Mouse (Mus musculus) limb, embryonic 15.5 days (tissue): Measurements from ENCODE around the gene Iqgap1. TPM values are rescaled to one million over a fixed set of nuclear protein-coding genes. Genes with fewer than 3 reads are reported as not detected.
A peak's percentile ranks its signal among the peaks of the same experiment; 100 is the strongest.

Experiments
- ATAC-seq: fragments of 200-750 bp; cut with Nextera tagmentation; 2 replicates; pipeline ENCODE4 v1.8.0; 2017; ENCODE audit warnings: low read depth, moderate TSS enrichment; ENCODE audit not compliant: insufficient number of reproducible peaks, low FRiP score, low TSS enrichment
- H3K27ac ChIP-seq: fragments of 300-500 bp; sonication (generic); 2 replicates; pipeline ENCODE4 v1.5.1; 2015; ENCODE audit warnings: moderate library complexity, mild to moderate bottlenecking, inconsistent platforms
- H3K27me3 ChIP-seq: fragments of 300-500 bp; sonication (generic); 2 replicates; pipeline ENCODE4 v1.6.1; 2015; ENCODE audit warnings: inconsistent platforms
- H3K36me3 ChIP-seq: fragments of 300-500 bp; sonication (generic); 2 replicates; pipeline ENCODE4 v1.6.1; 2015; ENCODE audit warnings: inconsistent platforms
- H3K4me1 ChIP-seq: fragments of 300-500 bp; sonication (generic); 2 replicates; pipeline ENCODE4 v1.6.1; 2015; ENCODE audit warnings: inconsistent platforms
- H3K4me2 ChIP-seq: fragments of 300-500 bp; sonication (generic); 2 replicates; pipeline ENCODE4 v1.6.1; 2015; ENCODE audit warnings: mild to moderate bottlenecking, inconsistent platforms
- H3K4me3 ChIP-seq: fragments of 300-500 bp; sonication (generic); 2 replicates; pipeline ENCODE4 v1.5.1; 2015; ENCODE audit warnings: mild to moderate bottlenecking, inconsistent platforms
- H3K9ac ChIP-seq: fragments of 300-500 bp; sonication (generic); 2 replicates; pipeline ENCODE4 v1.6.1; 2015; ENCODE audit warnings: inconsistent platforms
- H3K9me3 ChIP-seq: fragments of 300-500 bp; sonication (generic); 2 replicates; pipeline ENCODE4 v1.6.1; 2016; ENCODE audit warnings: inconsistent platforms
- WGBS: fragments of 180-500 bp; shearing (Covaris S2); methylation state at CpG from one replicate; pipeline ENCODE4 v1.1.7; 2015; 5-methylcytosine and 5-hydroxymethylcytosine counted together
- polyA plus RNA-seq: library from polyadenylated mRNA; unstranded; fragments of >200 nt; fragmentation: Nextera tagmentation; extraction: Ambion mirVana; gene quantifications from 2 replicates; pipeline ENCODE4 v1.2.1, GENCODE M21; 2015

Gene Iqgap1
- 98.9 and 103 TPM in 2 replicates for polyA plus RNA-seq

DNA sequence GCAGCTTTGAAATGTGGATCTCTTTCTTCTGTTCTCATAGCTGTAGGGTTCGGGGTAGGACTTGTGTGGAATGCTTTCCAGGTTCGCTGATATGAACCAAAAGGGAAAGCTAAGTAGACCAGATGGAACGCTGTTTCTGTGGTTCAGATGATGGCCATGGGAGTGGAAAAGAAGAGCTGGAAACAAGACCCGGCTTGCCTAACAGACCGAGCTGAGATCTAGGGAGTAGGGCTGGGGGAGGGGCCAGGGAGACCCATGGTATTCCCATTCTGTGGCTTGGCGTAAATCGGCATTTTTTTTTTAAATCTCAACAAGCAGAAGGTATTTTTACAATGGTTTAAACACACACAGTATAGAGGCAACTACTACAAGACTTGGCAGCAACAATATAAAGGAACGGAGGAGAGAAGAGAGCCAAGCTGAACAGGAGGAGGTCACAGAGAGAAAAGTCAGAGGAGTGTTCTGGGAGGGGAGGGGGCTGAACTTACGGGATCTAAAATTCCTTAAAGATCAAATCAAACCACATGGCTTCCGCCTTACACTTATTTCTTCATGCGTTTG lies at the start of gene Iqgap1:
Gene Iqgap1 (minus strand): TSS at position 132 of the 561 bp plus-strand sequence.
- WGBS: 28% methylated on average over 11 of the region's 11 CpGs
- Histone ChIP-seq H3K4me2 (peak within 1 kb of the TSS; percentile 10; the same call in 1 of the 2 replicates), H3K27ac (peak within 1 kb of the TSS; percentile 81), H3K4me3 (no peak within 1 kb of the TSS), H3K4me1 (peaks cover 21% of the 10 kb centered on the region), H3K9ac (no peak within 1 kb of the TSS), H3K36me3 (no peaks in the 10 kb centered on the region), H3K27me3 (no peaks in the 10 kb centered on the region), H3K9me3 (no peaks in the 10 kb centered on the region)
- ATAC-seq: peak; percentile 74

DNA sequence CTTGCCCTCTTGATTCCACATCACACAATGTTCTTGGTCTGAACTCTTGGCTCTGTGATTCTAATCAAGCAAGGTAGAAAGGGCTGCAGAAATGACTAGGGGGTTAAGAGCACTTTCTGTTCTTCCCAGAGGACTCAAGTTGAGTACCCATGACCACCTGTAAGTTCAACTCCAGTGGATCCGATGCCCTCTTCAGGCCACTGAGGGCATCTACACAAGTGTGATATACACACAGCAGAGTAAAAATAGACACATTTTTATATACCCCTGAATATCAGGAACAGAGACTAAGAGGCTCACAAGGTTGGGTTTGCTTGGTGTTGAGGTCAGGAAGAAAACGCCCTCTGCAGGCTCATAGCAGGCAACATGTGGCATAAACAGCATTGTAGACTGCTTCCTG lies 47.9 kb upstream of the Iqgap1 start:
- WGBS: 93% methylated on average over 2 of the region's 2 CpGs
- Histone ChIP-seq H3K4me3 (no peak overlapping the region), H3K9me3 (no peaks in the 10 kb centered on the region), H3K27me3 (no peaks in the 10 kb centered on the region), H3K27ac (no peak overlapping the region), H3K36me3 (peaks cover 75% of the 10 kb centered on the region), H3K4me1 (no peaks in the 10 kb centered on the region; the same call in 1 of the 2 replicates), H3K9ac (no peak overlapping the region), H3K4me2 (no peak overlapping the region)
- no peak for ATAC-seq

DNA sequence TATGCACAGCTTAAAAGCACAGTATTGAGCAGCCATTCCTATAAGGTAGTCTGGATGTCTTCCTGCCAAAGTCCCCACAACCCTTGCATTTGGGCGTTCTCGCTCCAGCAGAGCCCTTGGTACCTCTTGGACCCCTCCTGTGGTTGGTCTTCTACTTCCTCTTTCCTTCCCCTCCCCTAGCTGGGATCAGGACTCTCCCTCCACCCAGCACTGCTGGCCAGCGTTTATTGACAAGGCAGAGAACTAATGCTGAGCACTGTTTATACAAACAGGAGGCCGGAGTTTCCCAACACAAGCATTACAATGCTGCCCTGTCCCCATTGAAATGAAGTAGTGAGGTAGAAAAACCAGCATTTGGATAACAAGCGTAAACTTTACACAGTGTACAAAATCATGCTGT lies 47.3 kb upstream of the Iqgap1 start:
- 90% methylated on average over 5 of the region's 5 CpGs for WGBS
- H3K4me2 ChIP-seq: no peak overlapping the region
- no peak overlapping the region for H3K27ac ChIP-seq
- no peaks in the 10 kb centered on the region for H3K27me3 ChIP-seq
- no peaks in the 10 kb centered on the region for H3K9me3 ChIP-seq
- no peak overlapping the region for H3K9ac ChIP-seq
- ATAC-seq: no peak
- no peak overlapping the region for H3K4me3 ChIP-seq
- peaks cover 77% of the 10 kb centered on the region for H3K36me3 ChIP-seq
- H3K4me1 ChIP-seq: no peaks in the 10 kb centered on the region; the same call in 1 of the 2 replicates

DNA sequence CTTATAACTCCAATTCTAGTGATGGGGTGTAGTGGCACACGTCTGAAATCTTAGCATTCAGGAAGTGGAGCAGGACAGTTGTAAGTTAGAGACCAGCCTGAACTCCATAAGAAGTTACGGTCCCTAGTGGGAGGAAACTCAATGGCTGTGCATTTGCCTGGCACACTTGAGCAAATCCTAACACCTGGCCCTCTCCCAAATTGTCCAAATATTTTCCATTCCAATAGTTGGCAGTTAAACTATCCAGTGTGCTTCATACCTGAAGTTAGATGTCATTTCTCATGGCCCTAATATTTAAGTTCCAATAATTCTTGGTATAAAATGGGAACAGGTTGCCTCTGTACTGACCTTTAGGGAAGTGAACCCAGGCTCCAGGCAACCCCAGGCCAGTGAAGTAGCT lies 42.9 kb upstream of the Iqgap1 start:
- Histone ChIP-seq H3K9ac (no peak overlapping the region), H3K36me3 (peaks cover 72% of the 10 kb centered on the region), H3K4me1 (no peaks in the 10 kb centered on the region), H3K4me2 (no peak overlapping the region), H3K27ac (no peak overlapping the region), H3K4me3 (no peak overlapping the region), H3K9me3 (no peaks in the 10 kb centered on the region), H3K27me3 (no peaks in the 10 kb centered on the region)
- WGBS: 76% methylated on average over 2 of the region's 2 CpGs
- no peak for ATAC-seq

DNA sequence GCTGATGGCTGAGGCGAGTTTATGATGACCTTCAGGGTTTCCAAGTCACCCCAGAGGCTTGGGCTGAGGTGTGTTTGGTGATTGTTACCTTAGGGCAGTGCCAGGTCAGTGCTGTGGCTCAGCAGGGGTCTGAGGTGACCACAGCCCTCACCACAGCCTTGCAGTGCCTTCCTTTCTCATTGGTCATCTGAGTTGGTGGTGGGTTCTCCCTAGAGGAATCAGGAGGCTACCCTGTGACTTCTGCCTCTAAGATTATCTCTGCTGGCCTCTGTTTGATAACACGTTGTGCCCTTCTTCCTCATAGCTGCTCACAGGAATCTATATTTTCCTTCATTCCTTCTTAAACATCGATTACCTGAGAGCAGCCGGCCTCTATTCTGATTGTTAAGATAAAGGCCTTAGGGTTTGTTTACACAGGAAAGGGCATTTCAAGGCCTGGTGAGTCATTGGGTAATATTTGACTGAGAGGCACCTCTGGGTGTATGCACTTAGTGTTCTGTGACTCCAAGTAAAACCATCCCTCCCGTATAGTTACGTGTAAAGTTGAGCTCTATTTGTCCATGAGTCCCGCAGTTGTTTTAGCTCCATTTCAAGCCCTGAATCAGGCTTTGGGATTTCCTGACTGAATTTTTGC lies 40.9 kb upstream of the Iqgap1 start:
- ATAC-seq: no peak
- Histone ChIP-seq H3K4me2 (no peak overlapping the region), H3K36me3 (peaks cover 63% of the 10 kb centered on the region), H3K9me3 (no peaks in the 10 kb centered on the region), H3K4me3 (no peak overlapping the region), H3K4me1 (peaks cover 11% of the 10 kb centered on the region), H3K27me3 (no peaks in the 10 kb centered on the region), H3K9ac (no peak overlapping the region), H3K27ac (no peak overlapping the region)
- 84% methylated on average over 7 of the region's 7 CpGs for WGBS

DNA sequence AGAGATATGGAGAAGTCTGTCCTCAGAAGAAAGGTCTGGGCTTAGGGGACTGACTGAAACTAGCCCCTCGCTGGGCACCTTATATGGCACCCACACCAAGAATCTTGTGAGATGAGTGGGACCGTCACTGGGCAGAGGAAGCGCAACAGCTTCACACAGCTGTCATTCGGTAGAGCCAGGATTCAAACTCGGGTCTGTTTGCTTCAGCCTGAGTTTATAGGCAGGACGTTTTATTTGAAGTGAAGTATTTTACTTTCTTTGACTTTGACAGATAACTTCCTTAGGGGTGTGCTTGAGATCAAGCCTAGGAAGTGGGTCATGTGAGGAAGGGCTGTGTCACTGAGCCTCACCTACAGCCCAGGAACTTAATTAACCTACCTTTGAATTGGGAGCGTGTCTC lies 39.7 kb upstream of the Iqgap1 start:
- Histone ChIP-seq H3K4me3 (no peak overlapping the region), H3K4me1 (peaks cover 13% of the 10 kb centered on the region), H3K27me3 (no peaks in the 10 kb centered on the region), H3K36me3 (peaks cover 56% of the 10 kb centered on the region), H3K27ac (no peak overlapping the region), H3K9ac (no peak overlapping the region), H3K4me2 (no peak overlapping the region), H3K9me3 (no peaks in the 10 kb centered on the region)
- WGBS: 91% methylated on average over 7 of the region's 7 CpGs
- no peak for ATAC-seq

DNA sequence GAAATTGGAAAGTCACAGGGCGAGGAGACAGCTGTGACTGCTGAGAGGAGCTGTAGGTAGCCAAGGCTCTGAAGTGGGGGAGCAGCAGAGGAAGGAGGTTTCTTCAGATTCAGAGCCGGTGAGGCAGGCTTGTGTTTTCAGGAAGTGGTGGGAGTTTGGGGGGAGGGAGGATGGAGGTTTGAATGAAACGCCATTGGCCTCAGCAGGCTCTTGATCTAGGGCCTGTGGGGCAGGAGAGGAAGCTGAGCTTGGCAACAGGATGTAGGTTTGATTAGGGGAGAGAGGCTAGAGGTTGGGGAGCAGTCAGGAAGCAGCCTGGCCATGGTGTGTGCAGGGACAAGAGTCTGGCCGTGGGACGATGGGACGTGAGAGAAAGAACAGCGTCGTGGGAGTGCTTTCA lies 39.1 kb upstream of the Iqgap1 start:
- Histone ChIP-seq H3K4me2 (no peak overlapping the region), H3K9ac (no peak overlapping the region), H3K27ac (no peak overlapping the region), H3K27me3 (no peaks in the 10 kb centered on the region), H3K36me3 (peaks cover 54% of the 10 kb centered on the region), H3K4me3 (no peak overlapping the region), H3K4me1 (peaks cover 16% of the 10 kb centered on the region), H3K9me3 (no peaks in the 10 kb centered on the region)
- no peak for ATAC-seq
- 77% methylated on average over 8 of the region's 8 CpGs for WGBS

DNA sequence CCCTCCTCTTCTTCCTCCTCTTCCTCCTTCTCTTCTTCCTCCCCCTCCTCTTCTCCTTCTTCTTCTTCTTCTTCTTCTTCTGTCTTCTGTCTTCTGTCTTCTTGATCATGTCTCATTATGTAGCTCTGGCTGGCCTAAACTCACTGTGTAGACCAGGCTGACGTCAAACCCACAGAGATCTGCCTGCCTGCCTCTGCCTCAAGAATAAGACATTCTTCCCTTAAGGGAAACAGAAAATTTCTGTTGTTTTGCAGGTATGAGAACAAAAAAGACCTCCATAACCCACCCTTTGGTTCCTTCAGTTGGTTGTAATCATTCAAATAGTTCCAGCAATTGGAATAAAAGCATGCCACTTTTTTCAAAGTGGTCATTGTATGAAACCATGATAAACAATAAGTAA lies 38.4 kb upstream of the Iqgap1 start:
- Histone ChIP-seq H3K4me1 (peaks cover 16% of the 10 kb centered on the region), H3K27ac (no peak overlapping the region), H3K27me3 (no peaks in the 10 kb centered on the region), H3K4me2 (no peak overlapping the region), H3K4me3 (no peak overlapping the region), H3K36me3 (peaks cover 50% of the 10 kb centered on the region), H3K9ac (no peak overlapping the region), H3K9me3 (no peaks in the 10 kb centered on the region)
- ATAC-seq: no peak
- WGBS: 77% methylated on average over 1 of the region's 1 CpGs

DNA sequence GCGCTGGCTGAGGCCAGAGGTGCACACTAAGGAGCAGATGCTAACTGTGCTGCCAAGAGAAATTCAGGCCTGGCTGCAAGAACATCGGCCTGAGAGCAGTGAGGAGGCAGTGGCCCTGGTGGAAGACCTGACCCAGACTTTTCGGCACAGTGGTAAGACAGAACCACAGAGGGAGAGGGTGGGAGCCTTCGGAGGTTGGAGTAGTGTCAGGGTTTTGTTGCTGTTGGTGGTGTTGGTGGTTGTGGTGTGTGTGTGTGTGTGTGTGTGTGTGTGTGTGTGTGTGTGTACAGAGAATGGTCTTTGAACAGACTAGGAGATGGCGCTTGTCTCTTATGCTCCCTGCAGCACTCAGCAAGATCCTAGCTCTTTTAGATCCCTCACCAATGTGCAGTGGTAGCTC lies 37.7 kb upstream of the Iqgap1 start:
- H3K9ac ChIP-seq: no peak overlapping the region
- H3K4me1 ChIP-seq: peaks cover 16% of the 10 kb centered on the region
- no peak overlapping the region for H3K27ac ChIP-seq
- WGBS: 87% methylated on average over 5 of the region's 5 CpGs
- peaks cover 44% of the 10 kb centered on the region for H3K36me3 ChIP-seq
- H3K9me3 ChIP-seq: no peaks in the 10 kb centered on the region
- no peak overlapping the region for H3K4me3 ChIP-seq
- no peak overlapping the region for H3K4me2 ChIP-seq
- H3K27me3 ChIP-seq: no peaks in the 10 kb centered on the region
- ATAC-seq: no peak

DNA sequence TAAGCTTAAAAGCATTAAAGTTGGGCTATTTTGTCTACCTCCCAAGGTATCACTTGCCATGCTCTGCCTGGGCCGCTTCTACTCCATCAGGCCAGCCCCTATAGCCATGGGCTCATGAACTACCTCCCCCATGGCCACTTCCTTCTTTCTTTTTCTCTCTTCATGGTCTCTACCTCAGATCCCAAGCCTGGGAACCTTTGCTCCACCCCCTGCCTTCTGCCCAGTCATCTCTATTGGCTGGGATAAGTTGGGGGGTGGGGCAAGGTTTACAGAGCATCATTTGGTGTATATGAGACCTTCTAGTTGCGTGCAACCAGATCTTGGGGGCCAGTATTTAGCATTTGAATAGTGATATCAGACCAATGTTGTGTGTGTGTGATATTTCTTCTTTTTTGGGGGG lies 36.7 kb upstream of the Iqgap1 start:
- Histone ChIP-seq H3K4me3 (no peak overlapping the region), H3K4me1 (peaks cover 16% of the 10 kb centered on the region), H3K9me3 (no peaks in the 10 kb centered on the region), H3K27ac (no peak overlapping the region), H3K36me3 (peaks cover 36% of the 10 kb centered on the region), H3K4me2 (no peak overlapping the region), H3K9ac (no peak overlapping the region), H3K27me3 (no peaks in the 10 kb centered on the region)
- ATAC-seq: no peak
- WGBS: 76% methylated on average over 2 of the region's 2 CpGs

DNA sequence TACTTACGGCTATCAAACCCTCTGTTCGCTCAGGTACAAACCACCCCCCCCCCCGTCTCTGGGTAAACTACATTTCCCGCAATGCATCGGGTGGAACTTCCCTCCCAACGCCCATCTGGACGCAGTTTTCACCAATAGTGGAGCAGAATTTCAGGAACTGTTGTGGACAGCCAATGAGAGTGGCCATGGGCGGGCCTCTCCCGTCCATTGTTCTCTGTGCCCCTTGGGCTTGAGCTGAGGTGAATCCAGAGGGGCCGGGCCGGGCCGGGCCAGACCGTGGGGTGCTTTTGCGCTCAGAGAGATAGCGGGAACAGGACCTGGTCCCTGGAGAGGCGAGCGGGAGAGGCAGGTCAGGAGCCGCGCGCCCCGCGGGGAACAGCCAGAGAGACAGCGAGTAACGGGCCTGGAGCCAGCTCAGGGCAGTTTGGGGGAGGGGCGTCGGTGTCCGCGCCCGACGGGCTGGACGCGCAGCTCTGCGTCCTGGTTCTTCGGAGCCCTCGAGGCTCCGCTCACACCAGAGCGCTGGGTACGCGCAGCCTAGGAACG lies 35.0 kb upstream of the Iqgap1 start, which contains the start of gene Zscan2:
Gene Zscan2 (plus strand): TSS at position 192 of the 546 bp plus-strand sequence.
- peak; percentile 98 for ATAC-seq
- H3K27me3 ChIP-seq: no peaks in the 10 kb centered on the region
- H3K27ac ChIP-seq: peak within 1 kb of the TSS; percentile 86
- peaks cover 16% of the 10 kb centered on the region for H3K4me1 ChIP-seq
- peak within 1 kb of the TSS; percentile 69 for H3K4me2 ChIP-seq
- H3K9me3 ChIP-seq: no peaks in the 10 kb centered on the region
- peak within 1 kb of the TSS; percentile 77 for H3K9ac ChIP-seq
- 0% methylated on average over 40 of the region's 40 CpGs for WGBS
- peak within 1 kb of the TSS; percentile 97 for H3K4me3 ChIP-seq
- peaks cover 22% of the 10 kb centered on the region for H3K36me3 ChIP-seq

DNA sequence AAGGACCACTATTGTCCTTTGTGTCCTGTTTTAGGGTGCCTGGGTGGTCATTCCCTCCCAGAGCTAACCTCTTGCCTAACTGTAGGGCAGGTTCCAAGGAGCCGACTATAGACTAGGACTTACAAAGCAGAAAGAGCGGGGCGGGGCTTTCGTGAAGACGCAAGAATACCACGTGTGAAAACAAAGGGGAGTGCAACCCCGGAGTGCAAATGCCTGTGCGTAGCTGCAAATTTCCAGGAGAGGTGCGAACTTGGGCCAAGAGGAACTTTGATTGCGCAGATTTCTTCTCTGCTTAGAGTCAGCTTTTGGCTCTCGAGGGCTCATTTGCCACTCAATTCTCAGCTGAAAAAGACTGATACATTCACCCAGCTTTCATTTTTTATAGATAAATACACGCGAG lies 34.5 kb upstream of the Iqgap1 start:
- Histone ChIP-seq H3K27ac (no peak overlapping the region), H3K9ac (peak overlapping the region; percentile 4; the same call in 1 of the 2 replicates), H3K36me3 (peaks cover 17% of the 10 kb centered on the region), H3K4me1 (peaks cover 16% of the 10 kb centered on the region), H3K4me2 (peak overlapping the region; percentile 69), H3K27me3 (no peaks in the 10 kb centered on the region), H3K4me3 (peak overlapping the region; percentile 97), H3K9me3 (no peaks in the 10 kb centered on the region)
- WGBS: under 1% methylated on average over 13 of the region's 13 CpGs
- ATAC-seq: 0 out of 2 replicates have a peak, but pooled peaks have one; percentile 61
